Mouse (Mus musculus) MEL (cell line): ENCODE data around the gene AI854703. TPM values are rescaled to one million over a fixed set of nuclear protein-coding genes. Genes with fewer than 3 reads are reported as not detected.

Experiments
- DNase-seq: peaks from one replicate; pipeline ENCODE4 v3.0.0; 2011; ENCODE audit warnings: low read depth, low spot score
- H3K27ac ChIP-seq: 2 replicates; pipeline ENCODE4 v1.5.1; 2012; ENCODE audit warnings: low read depth, mild to moderate bottlenecking, control low read depth, low read length, moderate library complexity; ENCODE audit not compliant: control insufficient read depth
- H3K27me3 ChIP-seq, 2 experiments: fragments of 150-350 bp in 1 of 2; sonication (generic) in 1 of 2; 2 replicates each; pipeline ENCODE4 v1.6.1; 2012; ENCODE audit warnings: low read length in 2 of 2, mild to moderate bottlenecking in 2 of 2, improper control_type of control experiment in 1 of 2, moderate library complexity in 1 of 2; ENCODE audit not compliant: insufficient read depth in 2 of 2, control insufficient read depth in 1 of 2
- H3K36me3 ChIP-seq, 2 experiments: 2 replicates each; pipeline ENCODE4 v1.6.1; 2012 to 2014; ENCODE audit warnings: low read length in 2 of 2, improper control_type of control experiment in 1 of 2, inconsistent platforms in 1 of 2, mild to moderate bottlenecking in 1 of 2; ENCODE audit not compliant: insufficient read depth in 2 of 2, control insufficient read depth in 1 of 2
- H3K4me1 ChIP-seq, 2 experiments: fragments of 150-350 bp in 1 of 2; sonication (generic) in 1 of 2; 2 replicates each; pipeline ENCODE4 v1.6.1; 2012; ENCODE audit warnings: low read length in 2 of 2, improper control_type of control experiment in 1 of 2, mild to moderate bottlenecking in 1 of 2; ENCODE audit not compliant: insufficient read depth in 2 of 2, control insufficient read depth in 1 of 2
- H3K4me3 ChIP-seq, 2 experiments: fragments of 150-350 bp in 1 of 2; sonication (generic) in 1 of 2; 2 replicates each; pipeline ENCODE4 v1.5.1; 2012; ENCODE audit warnings: low read depth in 2 of 2, low read length in 2 of 2, mild to moderate bottlenecking in 2 of 2, moderate library complexity in 2 of 2, control low read depth in 1 of 2, improper control_type of control experiment in 1 of 2; ENCODE audit not compliant: control insufficient read depth in 1 of 2, insufficient read depth in 1 of 2
- H3K79me2 ChIP-seq: 2 replicates; pipeline ENCODE4 v1.6.1; 2012; ENCODE audit warnings: mild to moderate bottlenecking, low read length, moderate library complexity; ENCODE audit not compliant: control insufficient read depth, poor library complexity, insufficient read depth
- H3K9ac ChIP-seq: 2 replicates; pipeline ENCODE4 v1.6.1; 2012; ENCODE audit warnings: low read depth, mild to moderate bottlenecking, control low read depth, low read length, moderate library complexity; ENCODE audit not compliant: control insufficient read depth, poor library complexity, severe bottlenecking
- H3K9me3 ChIP-seq: fragments of 150-350 bp; sonication (generic); replicated peaks from 2 replicates; pipeline ENCODE4 v1.6.1; 2012; ENCODE audit warnings: mild to moderate bottlenecking, low read length, improper control_type of control experiment, moderate library complexity; ENCODE audit not compliant: insufficient read depth
- BHLHE40 ChIP-seq: IDR thresholded peaks from 2 replicates; pipeline ENCODE4 v1.6.1; 2012; ENCODE audit warnings: low read depth, mild to moderate bottlenecking, inconsistent platforms, low read length, improper control_type of control experiment, borderline replicate concordance
- CHD2 ChIP-seq: IDR thresholded peaks from 2 replicates; pipeline ENCODE4 v1.6.1; 2011; ENCODE audit warnings: low read length, improper control_type of control experiment
- ELF1 ChIP-seq: IDR thresholded peaks from 2 replicates; pipeline ENCODE4 v1.6.1; 2014; ENCODE audit warnings: low read depth, mild to moderate bottlenecking, inconsistent platforms, low read length, improper control_type of control experiment, moderate library complexity
- EP300 ChIP-seq, 2 experiments: IDR thresholded peaks; 2 replicates each; pipeline ENCODE4 v1.6.1; 2011; ENCODE audit warnings: improper control_type of control experiment in 2 of 2, low read length in 2 of 2, low read depth in 1 of 2, mild to moderate bottlenecking in 1 of 2
- ETS1 ChIP-seq: IDR thresholded peaks from 2 replicates; pipeline ENCODE4 v1.6.1; 2012; ENCODE audit warnings: low read depth, mild to moderate bottlenecking, inconsistent platforms, low read length, improper control_type of control experiment, moderate library complexity
- GABPA ChIP-seq: IDR thresholded peaks from 2 replicates; pipeline ENCODE4 v1.6.1; 2012; ENCODE audit warnings: low read depth, mild to moderate bottlenecking, inconsistent platforms, low read length, improper control_type of control experiment, moderate library complexity
- GATA1 ChIP-seq: IDR thresholded peaks from 2 replicates; pipeline ENCODE4 v1.6.1; 2011; ENCODE audit warnings: low read depth, low read length, improper control_type of control experiment
- MAFK ChIP-seq: IDR thresholded peaks from 2 replicates; pipeline ENCODE4 v1.6.1; 2011; ENCODE audit warnings: low read depth, mild to moderate bottlenecking, low read length, improper control_type of control experiment, borderline replicate concordance
- MAX ChIP-seq: IDR thresholded peaks from 2 replicates; pipeline ENCODE4 v1.6.1; 2011; ENCODE audit warnings: low read length, improper control_type of control experiment
- MEF2A ChIP-seq: IDR thresholded peaks from 2 replicates; pipeline ENCODE4 v1.6.1; 2014; ENCODE audit warnings: low read depth, mild to moderate bottlenecking, inconsistent platforms, low read length, improper control_type of control experiment; ENCODE audit not compliant: poor library complexity, insufficient replicate concordance, severe bottlenecking; ENCODE audit errors: extremely low read depth
- MXI1 ChIP-seq: IDR thresholded peaks from 2 replicates; pipeline ENCODE4 v1.6.1; 2011; ENCODE audit warnings: mild to moderate bottlenecking, low read depth, low read length, improper control_type of control experiment
- NELFE ChIP-seq: IDR thresholded peaks from 2 replicates; pipeline ENCODE4 v1.6.1; 2011; ENCODE audit warnings: low read depth, low read length, improper control_type of control experiment
- NRF1 ChIP-seq: IDR thresholded peaks from 2 replicates; pipeline ENCODE4 v1.6.1; 2014; ENCODE audit warnings: low read depth, mild to moderate bottlenecking, inconsistent platforms, low read length, improper control_type of control experiment, moderate library complexity; ENCODE audit not compliant: poor library complexity, insufficient read depth, severe bottlenecking
- POLR2A ChIP-seq, 2 experiments: IDR thresholded peaks; 2 replicates each; pipeline ENCODE4 v1.6.1; 2011 to 2012; ENCODE audit warnings: low read length in 2 of 2, mild to moderate bottlenecking in 2 of 2, control low read depth in 1 of 2, improper control_type of control experiment in 1 of 2, low read depth in 1 of 2, moderate library complexity in 1 of 2; ENCODE audit not compliant: control insufficient read depth in 1 of 2, insufficient read depth in 1 of 2, poor library complexity in 1 of 2
- RAD21 ChIP-seq: IDR thresholded peaks from 2 replicates; pipeline ENCODE4 v1.6.1; 2011; ENCODE audit warnings: mild to moderate bottlenecking, low read depth, low read length, improper control_type of control experiment
- RCOR1 ChIP-seq: IDR thresholded peaks from 2 replicates; pipeline ENCODE4 v1.6.1; 2012; ENCODE audit warnings: low read depth, mild to moderate bottlenecking, inconsistent platforms, low read length, improper control_type of control experiment
- SIN3A ChIP-seq: IDR thresholded peaks from 2 replicates; pipeline ENCODE4 v1.6.1; 2012; ENCODE audit warnings: low read length, improper control_type of control experiment, inconsistent platforms
- SMC3 ChIP-seq: IDR thresholded peaks from 2 replicates; pipeline ENCODE4 v1.6.1; 2011; ENCODE audit warnings: low read depth, low read length, improper control_type of control experiment
- TAL1 ChIP-seq: IDR thresholded peaks from 2 replicates; pipeline ENCODE4 v1.6.1; 2012; ENCODE audit warnings: mild to moderate bottlenecking, inconsistent platforms, low read length, moderate library complexity, mixed read lengths
- TCF12 ChIP-seq: IDR thresholded peaks from 2 replicates; pipeline ENCODE4 v1.6.1; 2014; ENCODE audit warnings: low read depth, mild to moderate bottlenecking, inconsistent platforms, low read length, improper control_type of control experiment, moderate library complexity
- UBTF ChIP-seq: IDR thresholded peaks from 2 replicates; pipeline ENCODE4 v1.6.1; 2012; ENCODE audit warnings: low read depth, mild to moderate bottlenecking, inconsistent platforms, low read length, improper control_type of control experiment, moderate library complexity, borderline replicate concordance; ENCODE audit not compliant: insufficient read depth
- USF2 ChIP-seq, 2 experiments: IDR thresholded peaks; 2 replicates each; pipeline ENCODE4 v1.6.1; 2011 to 2012; ENCODE audit warnings: improper control_type of control experiment in 2 of 2, low read length in 2 of 2, borderline replicate concordance in 1 of 2, inconsistent platforms in 1 of 2, low read depth in 1 of 2, mild to moderate bottlenecking in 1 of 2; ENCODE audit not compliant: insufficient read depth in 1 of 2
- ZKSCAN1 ChIP-seq: IDR thresholded peaks from 2 replicates; pipeline ENCODE4 v1.6.1; 2012; ENCODE audit warnings: low read depth, mild to moderate bottlenecking, inconsistent platforms, low read length, improper control_type of control experiment, moderate library complexity
- polyA plus RNA-seq, 2 experiments: library from polyadenylated mRNA; stranded (reverse) in 1 of 2; unstranded in 1 of 2; fragments of >175 nt in 1 of 2; fragments of >200 nt in 1 of 2; gene quantifications; 2 replicates each; pipeline versions ENCODE4 v1.2.1 to v1.2.4; 2012; ENCODE audit warnings: low replicate concordance in 2 of 2, low read depth in 1 of 2; ENCODE audit not compliant: insufficient read length in 2 of 2, insufficient read depth in 1 of 2, missing spikeins in 1 of 2
- total RNA-seq: library from RNA; depleted of rRNA; stranded (reverse); fragments of 300-350 nt; gene quantifications from 2 replicates; pipeline ENCODE4 v1.2.3, GENCODE M21; 2012

Gene AI854703
- total and polyA plus RNA-seq, 3 experiments = not detected

- H3K9me3 ChIP-seq = no peaks in the 10 kb centered on the region
- H3K9ac ChIP-seq = no peak overlapping the region
- DNase-seq = no peak
- TF ChIP-seq MAFK (no peak), SIN3A (no peak), POLR2A (IDR thresholded peaks at IDR 0.05; ENCODE audit: control insufficient read depth in 1 of 2, insufficient read depth in 1 of 2, low read depth in 1 of 2, low read length in 2 of 2, poor library complexity in 1 of 2) (no peak), ETS1 (no peak), ELF1 (no peak), MXI1 (no peak), CHD2 (no peak)
- TF ChIP-seq, all 39 proteins: peak for 0
- no peak overlapping the region for H3K4me3 ChIP-seq
- no peak overlapping the region for H3K27ac ChIP-seq
- no peaks in the 10 kb centered on the region for H3K27me3 ChIP-seq
- no peaks in the 10 kb centered on the region for H3K79me2 ChIP-seq
- no peaks in the 10 kb centered on the region for H3K36me3 ChIP-seq
- H3K4me1 ChIP-seq = no peaks in the 10 kb centered on the region
These were observed 420 bp downstream of the AI854703 start for GRCm38 (mm10) chr6:48626984-48627383.

- DNase-seq = no peak
- no peak overlapping the region for H3K4me3 ChIP-seq
- no peaks in the 10 kb centered on the region for H3K4me1 ChIP-seq
- no peaks in the 10 kb centered on the region for H3K36me3 ChIP-seq
- H3K79me2 ChIP-seq = no peaks in the 10 kb centered on the region
- H3K27me3 ChIP-seq = no peaks in the 10 kb centered on the region
- TF ChIP-seq POLR2A (IDR thresholded peaks at IDR 0.05; ENCODE audit: control insufficient read depth in 1 of 2, insufficient read depth in 1 of 2, low read depth in 1 of 2, low read length in 2 of 2, poor library complexity in 1 of 2) (no peak), ELF1 (no peak), NELFE (no peak), ZKSCAN1 (no peak), BHLHE40 (no peak), MXI1 (no peak), RCOR1 (no peak), GABPA (no peak), RAD21 (no peak), MAX (no peak), USF2 (IDR thresholded peaks at IDR 0.05; ENCODE audit: borderline replicate concordance in 1 of 2, insufficient read depth in 1 of 2, low read depth in 1 of 2, low read length in 2 of 2) (no peak), UBTF (no peak), MEF2A (no peak), SMC3 (no peak), TCF12 (no peak), SIN3A (no peak), GATA1 (no peak), NRF1 (no peak), EP300 (IDR thresholded peaks at IDR 0.05; ENCODE audit: low read depth in 1 of 2, low read length in 2 of 2) (no peak), TAL1 (no peak)
- TF ChIP-seq, all 39 proteins: peak for 0
- H3K27ac ChIP-seq = no peak overlapping the region
- H3K9me3 ChIP-seq = no peaks in the 10 kb centered on the region
- no peak overlapping the region for H3K9ac ChIP-seq
These were observed 954 bp downstream of the AI854703 start for GRCm38 (mm10) chr6:48627511-48627924.
